Mouse (Mus musculus): ENCODE measurements around the gene Tesmin.
A peak's percentile ranks its signal among the peaks of the same experiment; 100 is the strongest.

Tesmin gene

DNA sequence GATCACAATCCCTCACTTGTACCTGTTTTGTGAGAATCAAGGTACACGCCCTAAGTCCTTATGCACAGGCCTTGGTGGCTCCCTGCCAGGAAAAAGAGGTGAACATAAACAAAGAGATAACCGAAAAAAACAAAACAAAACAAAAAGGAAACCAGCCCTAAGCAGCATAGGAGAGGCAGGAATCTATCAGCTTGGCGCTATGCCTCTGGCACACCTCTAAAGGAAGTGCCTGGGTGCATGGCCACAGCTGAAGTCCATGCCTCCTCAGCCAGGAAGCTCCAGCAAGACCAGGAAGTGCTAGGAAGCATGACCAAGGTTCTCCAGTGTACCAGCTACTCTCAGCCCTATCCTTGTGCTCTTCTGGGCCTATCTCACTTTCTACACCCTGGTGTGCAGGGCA lies 60.6 kb downstream of the Tesmin start:
- DNase-seq: peak; percentile 35 to 36

DNA sequence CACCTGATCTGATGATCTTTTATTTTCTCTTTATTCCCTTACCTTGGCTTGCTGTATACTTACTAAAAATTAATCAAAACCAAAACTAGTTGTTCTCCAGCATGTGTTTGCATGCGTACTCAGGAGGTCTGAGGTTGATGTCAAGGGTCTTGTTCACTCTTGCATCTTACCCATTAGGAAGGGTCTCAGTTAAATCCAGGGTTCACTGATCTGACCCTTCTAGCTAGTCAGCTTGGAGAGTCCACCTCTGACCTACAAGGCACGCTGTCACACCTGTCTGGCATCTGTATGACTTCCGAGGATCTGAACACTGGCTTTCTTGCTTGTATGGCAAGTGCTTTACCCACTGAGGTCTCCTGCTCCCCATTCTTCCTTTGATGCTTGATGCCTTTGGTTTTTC lies 62.1 kb downstream of the Tesmin start:
- no peak for DNase-seq

DNA sequence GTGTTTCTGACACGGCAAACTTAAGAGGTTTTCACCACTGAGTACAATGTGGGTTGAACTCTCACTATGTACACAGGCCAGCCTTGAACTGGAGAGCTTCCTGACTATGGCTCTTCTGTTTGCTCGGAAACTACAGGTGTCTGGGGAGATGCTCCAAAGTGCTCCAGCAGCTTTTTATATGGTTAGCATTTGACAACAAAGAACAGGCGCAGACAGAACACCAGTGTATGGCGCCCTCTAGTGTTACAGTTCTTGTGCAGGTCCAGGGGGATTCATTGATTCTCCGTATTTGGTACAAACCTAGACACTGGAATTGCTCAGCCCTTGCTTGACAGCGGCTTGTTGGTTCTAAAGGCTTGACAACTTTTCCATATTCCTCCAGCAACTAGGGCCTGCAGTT lies 62.5 kb downstream of the Tesmin start:
- DNase-seq: peak; percentile 45 to 64

- DNase-seq: no peak
Measured at GRCm38 (mm10) chr19:3451649-3452048, 63.0 kb downstream of the Tesmin start.
